Mouse (Mus musculus) retina, adult 2 months (tissue): ENCODE measurements around the gene Tex13c1.

ENCODE experiments used
- DNase-seq: peaks from one replicate; pipeline ENCODE4 v3.0.0-alpha.2; 2012; ENCODE audit warnings: low read depth, low spot score

Gene Tex13c1

GRCm38 (mm10) chrX:43590860-43591259 lies at the start of gene Tex13c1:
TSS of gene Tex13c1 (plus strand) at chrX:43591160.
- DNase-seq, result no peak
